ENCODE assay signal across 11 mouse cellular contexts in the genomic region with DNA sequence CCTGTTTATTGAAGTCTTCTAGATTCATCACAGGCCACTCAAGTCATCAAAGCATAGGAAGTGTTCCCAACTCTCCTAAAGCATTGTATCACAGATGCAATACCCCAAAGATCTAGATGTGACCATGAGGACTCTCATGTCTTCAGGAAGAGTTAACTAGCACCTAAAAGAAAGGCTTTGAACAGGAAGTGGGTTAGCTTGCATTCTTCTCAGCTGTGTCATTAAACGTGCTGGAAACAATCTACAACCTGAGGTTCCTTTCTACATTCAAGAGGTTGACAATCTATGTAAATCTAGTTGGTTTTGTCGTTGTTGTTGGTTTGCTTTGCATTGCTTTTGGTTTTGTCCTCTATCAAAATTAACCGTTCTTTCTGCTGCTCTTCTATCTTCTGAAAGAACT.
"Had no signal": no experiment of that assay in that cellular context is flagged by ENCODE, and none has a peak within 500 bp of the region (broad histone marks: within the 10 kb centered on the region; RNA-seq: fewer than 3 reads in every experiment).

No protein-coding gene starts in this region.

- H3K4me2 ChIP-seq: limb, embryonic 15.5 days; liver, embryonic 13.5 days; lung, embryonic 15.5 days; midbrain, embryonic 12.5 days; neural tube, embryonic 15.5 days had no signal

- H3K9me3 ChIP-seq: limb, embryonic 15.5 days; liver, embryonic 13.5 days; lung, embryonic 15.5 days; midbrain, embryonic 12.5 days; neural tube, embryonic 15.5 days had no signal

- H3K36me3 ChIP-seq: limb, embryonic 15.5 days; liver, embryonic 13.5 days; lung, embryonic 15.5 days; midbrain, embryonic 12.5 days; neural tube, embryonic 15.5 days had no signal

- H3K9ac ChIP-seq: limb, embryonic 15.5 days; liver, embryonic 13.5 days; liver, postnatal 0 days; lung, embryonic 15.5 days; midbrain, embryonic 12.5 days; neural tube, embryonic 15.5 days had no signal

- ATAC-seq: intestine, postnatal 0 days; liver, postnatal 0 days had no signal

- H3K4me1 ChIP-seq: limb, embryonic 15.5 days; liver, embryonic 13.5 days; lung, embryonic 15.5 days; midbrain, embryonic 12.5 days; neural tube, embryonic 15.5 days had no signal

- DNase-seq: kidney, adult 8-10 months; kidney, postnatal 14 days; liver, embryonic 13.5 days; liver, postnatal 0 days; lung, postnatal 14 days had no signal

- H3K4me3 ChIP-seq: limb, embryonic 15.5 days; liver, embryonic 13.5 days; lung, embryonic 15.5 days; midbrain, embryonic 12.5 days; neural tube, embryonic 15.5 days had no signal

- H3K27ac ChIP-seq: limb, embryonic 15.5 days; liver, embryonic 13.5 days; lung, embryonic 15.5 days; macrophage; midbrain, embryonic 12.5 days; neural tube, embryonic 15.5 days had no signal

- H3K27me3 ChIP-seq: limb, embryonic 15.5 days; liver, embryonic 13.5 days; lung, embryonic 15.5 days; midbrain, embryonic 12.5 days; neural tube, embryonic 15.5 days had no signal
